Mouse (Mus musculus): ENCODE measurements around the gene Rnf141.

DNA sequence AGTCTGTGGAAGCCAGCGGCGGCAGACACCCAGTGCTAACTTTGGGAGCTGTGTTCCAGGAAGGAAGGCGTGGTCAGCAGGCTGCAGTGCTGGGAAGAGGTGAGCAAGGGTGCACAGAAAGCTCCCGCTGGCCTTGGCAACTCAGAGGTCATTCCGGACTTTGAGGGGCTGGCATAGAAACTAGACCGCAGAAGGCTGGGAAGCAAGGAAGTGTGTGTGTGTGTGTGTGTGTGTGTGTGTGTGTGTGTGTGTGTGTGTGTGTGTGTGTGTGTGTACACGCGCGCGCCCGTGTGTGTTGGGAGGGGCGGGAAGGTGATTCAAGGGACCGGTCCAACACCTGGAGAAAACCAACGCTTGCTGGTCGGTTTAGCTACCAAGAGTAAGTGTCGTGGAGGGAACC is 76.3 kb downstream of the Rnf141 start, which contains the start of gene Ampd3:
- TF ChIP-seq POLR2A (IDR thresholded peaks at IDR 0.05; ENCODE audit: control insufficient read depth, extremely low read depth, insufficient read depth, low read length, poor library complexity) (no peak), CTCF (IDR thresholded peaks at IDR 0.05; ENCODE audit: borderline replicate concordance, control insufficient read depth, extremely low read depth, insufficient read depth, low read length, poor library complexity) (no peak)
